Mouse (Mus musculus): ENCODE data around the gene Spag5. TPM values are rescaled to one million over a fixed set of nuclear protein-coding genes. Genes with fewer than 3 reads are reported as not detected.
A peak's percentile ranks its signal among the peaks of the same experiment; 100 is the strongest.

Gene Spag5
- polyA plus RNA-seq, 1 experiment from 2014 or later: 76.1 TPM

GRCm38 (mm10) chr11:78344890-78345715 is 43.8 kb downstream of the Spag5 start:
- peak overlapping the region; percentile 16; the same call in 1 of the 2 replicates for H3K9ac ChIP-seq (ENCODE audit: low read length)
- H3K4me3 ChIP-seq (ENCODE audit: low read depth, low read length): no peak overlapping the region
- H3K4me1 ChIP-seq (replicated peaks; ENCODE audit: control insufficient read depth, insufficient read depth, low read length): peaks cover 2% of the 10 kb centered on the region; the same call in 1 of the 2 replicates
- no peak overlapping the region for H3K27ac ChIP-seq (ENCODE audit: low read depth, low read length)
- 72% methylated on average over 8 of the region's 8 CpGs for WGBS
- ATAC-seq (replicated peaks; ENCODE audit: low FRiP score) (no peak), DNase-seq (ENCODE audit: low spot score) (no peak)
- no peaks in the 10 kb centered on the region for H3K36me3 ChIP-seq (ENCODE audit: control insufficient read depth, insufficient read depth, low read length)
- H3K9me3 ChIP-seq (ENCODE audit: control insufficient read depth, low read length): no peaks in the 10 kb centered on the region
- no peaks in the 10 kb centered on the region for H3K27me3 ChIP-seq (ENCODE audit: control insufficient read depth, insufficient read depth, low read length)
- H3K4me2 ChIP-seq (ENCODE audit: low read depth, low read length, severe bottlenecking): no peak overlapping the region

GRCm38 (mm10) chr11:78345801-78346200 is 44.5 kb downstream of the Spag5 start:
- H3K9ac ChIP-seq (ENCODE audit: low read length): no peak overlapping the region
- DNase-seq (ENCODE audit: low spot score) (no peak), ATAC-seq (replicated peaks; ENCODE audit: low FRiP score) (no peak)
- H3K4me3 ChIP-seq (ENCODE audit: low read depth, low read length): no peak overlapping the region
- H3K4me1 ChIP-seq (replicated peaks; ENCODE audit: control insufficient read depth, insufficient read depth, low read length): peaks cover 2% of the 10 kb centered on the region; the same call in 1 of the 2 replicates
- H3K27me3 ChIP-seq (ENCODE audit: control insufficient read depth, insufficient read depth, low read length): no peaks in the 10 kb centered on the region
- no peak overlapping the region for H3K4me2 ChIP-seq (ENCODE audit: low read depth, low read length, severe bottlenecking)
- WGBS: 75% methylated on average over 7 of the region's 7 CpGs
- no peaks in the 10 kb centered on the region for H3K36me3 ChIP-seq (ENCODE audit: control insufficient read depth, insufficient read depth, low read length)
- no peak overlapping the region for H3K27ac ChIP-seq (ENCODE audit: low read depth, low read length)
- H3K9me3 ChIP-seq (ENCODE audit: control insufficient read depth, low read length): no peaks in the 10 kb centered on the region

- H3K9ac ChIP-seq (ENCODE audit: low read length): no peak overlapping the region
- H3K4me2 ChIP-seq (ENCODE audit: low read depth, low read length, severe bottlenecking): no peak overlapping the region
- peaks cover 2% of the 10 kb centered on the region; the same call in 1 of the 2 replicates for H3K4me1 ChIP-seq (replicated peaks; ENCODE audit: control insufficient read depth, insufficient read depth, low read length)
- 70% methylated on average over 6 of the region's 6 CpGs for WGBS
- no peak for DNase-seq (ENCODE audit: low spot score)
- no peak for ATAC-seq (replicated peaks; ENCODE audit: low FRiP score)
- no peaks in the 10 kb centered on the region for H3K9me3 ChIP-seq (ENCODE audit: control insufficient read depth, low read length)
- H3K27ac ChIP-seq (ENCODE audit: low read depth, low read length): no peak overlapping the region; the same call in 1 of the 2 replicates
- H3K36me3 ChIP-seq (ENCODE audit: control insufficient read depth, insufficient read depth, low read length): no peaks in the 10 kb centered on the region
- no peaks in the 10 kb centered on the region for H3K27me3 ChIP-seq (ENCODE audit: control insufficient read depth, insufficient read depth, low read length)
- no peak overlapping the region for H3K4me3 ChIP-seq (ENCODE audit: low read depth, low read length)
Observed at GRCm38 (mm10) chr11:78346326-78347069, 45.2 kb downstream of the Spag5 start.

GRCm38 (mm10) chr11:78347070-78347754 is 45.9 kb downstream of the Spag5 start:
- Histone ChIP-seq H3K9ac (ENCODE audit: low read length) (no peak overlapping the region), H3K27ac (ENCODE audit: low read depth, low read length) (no peak overlapping the region), H3K9me3 (ENCODE audit: control insufficient read depth, low read length) (no peaks in the 10 kb centered on the region), H3K4me1 (replicated peaks; ENCODE audit: control insufficient read depth, insufficient read depth, low read length) (peaks cover 2% of the 10 kb centered on the region; the same call in 1 of the 2 replicates), H3K27me3 (ENCODE audit: control insufficient read depth, insufficient read depth, low read length) (no peaks in the 10 kb centered on the region), H3K36me3 (ENCODE audit: control insufficient read depth, insufficient read depth, low read length) (no peaks in the 10 kb centered on the region), H3K4me2 (ENCODE audit: low read depth, low read length, severe bottlenecking) (no peak overlapping the region), H3K4me3 (ENCODE audit: low read depth, low read length) (no peak overlapping the region)
- WGBS: 89% methylated on average over 10 of the region's 10 CpGs
- DNase-seq (ENCODE audit: low spot score) (peak; percentile 80), ATAC-seq (replicated peaks; ENCODE audit: low FRiP score) (no peak)

- H3K4me3 ChIP-seq (ENCODE audit: low read depth, low read length): no peak overlapping the region
- no peak for DNase-seq (ENCODE audit: low spot score)
- no peaks in the 10 kb centered on the region for H3K9me3 ChIP-seq (ENCODE audit: control insufficient read depth, low read length)
- WGBS: 87% methylated on average over 9 of the region's 9 CpGs
- no peaks in the 10 kb centered on the region for H3K36me3 ChIP-seq (ENCODE audit: control insufficient read depth, insufficient read depth, low read length)
- no peak overlapping the region for H3K27ac ChIP-seq (ENCODE audit: low read depth, low read length)
- peaks cover 2% of the 10 kb centered on the region; the same call in 1 of the 2 replicates for H3K4me1 ChIP-seq (replicated peaks; ENCODE audit: control insufficient read depth, insufficient read depth, low read length)
- H3K9ac ChIP-seq (ENCODE audit: low read length): no peak overlapping the region
- no peak for ATAC-seq (replicated peaks; ENCODE audit: low FRiP score)
- H3K4me2 ChIP-seq (ENCODE audit: low read depth, low read length, severe bottlenecking): no peak overlapping the region
- no peaks in the 10 kb centered on the region for H3K27me3 ChIP-seq (ENCODE audit: control insufficient read depth, insufficient read depth, low read length)
Observed at GRCm38 (mm10) chr11:78347908-78348307, 46.6 kb downstream of the Spag5 start.

GRCm38 (mm10) chr11:78348474-78348873 is 47.1 kb downstream of the Spag5 start:
- no peak overlapping the region for H3K27ac ChIP-seq (ENCODE audit: low read depth, low read length)
- DNase-seq (ENCODE audit: low spot score) (no peak), ATAC-seq (replicated peaks; ENCODE audit: low FRiP score) (no peak)
- H3K4me2 ChIP-seq (ENCODE audit: low read depth, low read length, severe bottlenecking): no peak overlapping the region
- no peaks in the 10 kb centered on the region for H3K36me3 ChIP-seq (ENCODE audit: control insufficient read depth, insufficient read depth, low read length)
- H3K4me3 ChIP-seq (ENCODE audit: low read depth, low read length): no peak overlapping the region
- WGBS: 77% methylated on average over 7 of the region's 7 CpGs
- no peak overlapping the region for H3K9ac ChIP-seq (ENCODE audit: low read length)
- H3K27me3 ChIP-seq (ENCODE audit: control insufficient read depth, insufficient read depth, low read length): no peaks in the 10 kb centered on the region
- H3K4me1 ChIP-seq (replicated peaks; ENCODE audit: control insufficient read depth, insufficient read depth, low read length): 0 out of 2 replicates have a peak, but pooled peaks cover 2% of the 10 kb centered on the region
- H3K9me3 ChIP-seq (ENCODE audit: control insufficient read depth, low read length): no peaks in the 10 kb centered on the region

- Histone ChIP-seq H3K27ac (ENCODE audit: low read depth, low read length) (no peak overlapping the region), H3K4me3 (ENCODE audit: low read depth, low read length) (no peak overlapping the region), H3K4me2 (ENCODE audit: low read depth, low read length, severe bottlenecking) (no peak overlapping the region), H3K9ac (ENCODE audit: low read length) (no peak overlapping the region), H3K36me3 (ENCODE audit: control insufficient read depth, insufficient read depth, low read length) (no peaks in the 10 kb centered on the region), H3K27me3 (ENCODE audit: control insufficient read depth, insufficient read depth, low read length) (no peaks in the 10 kb centered on the region), H3K4me1 (replicated peaks; ENCODE audit: control insufficient read depth, insufficient read depth, low read length) (0 out of 2 replicates have a peak, but pooled peaks cover 2% of the 10 kb centered on the region), H3K9me3 (ENCODE audit: control insufficient read depth, low read length) (no peaks in the 10 kb centered on the region)
- no peak for ATAC-seq (replicated peaks; ENCODE audit: low FRiP score)
- WGBS: 93% methylated on average over 4 of the region's 4 CpGs
- DNase-seq (ENCODE audit: low spot score): no peak
Observed at GRCm38 (mm10) chr11:78349441-78350358, 48.4 kb downstream of the Spag5 start.

Measured in forebrain, embryonic 11.5 days (tissue).